Mouse (Mus musculus) limb, embryonic 13.5 days (tissue): ENCODE data around the gene Rffl. TPM values are rescaled to one million over a fixed set of nuclear protein-coding genes. Genes with fewer than 3 reads are reported as not detected.

Source experiments
- ATAC-seq: fragments of 200-750 bp; cut with Nextera tagmentation; 2 replicates; pipeline ENCODE4 v1.8.0; 2017; ENCODE audit warnings: low read depth, moderate number of reproducible peaks, moderate TSS enrichment; ENCODE audit not compliant: low FRiP score
- H3K27ac ChIP-seq: fragments of 300-500 bp; sonication (generic); 2 replicates; pipeline ENCODE4 v1.5.1; 2015; ENCODE audit warnings: inconsistent platforms, mild to moderate bottlenecking, moderate library complexity
- H3K27me3 ChIP-seq: fragments of 300-500 bp; sonication (generic); 2 replicates; pipeline ENCODE4 v1.6.1; 2015; ENCODE audit warnings: mild to moderate bottlenecking, inconsistent platforms
- H3K36me3 ChIP-seq: fragments of 300-500 bp; sonication (generic); 2 replicates; pipeline ENCODE4 v1.6.1; 2015; ENCODE audit warnings: inconsistent platforms, mild to moderate bottlenecking, moderate library complexity
- H3K4me1 ChIP-seq: fragments of 300-500 bp; sonication (generic); 2 replicates; pipeline ENCODE4 v1.6.1; 2015; ENCODE audit warnings: inconsistent platforms
- H3K4me2 ChIP-seq: fragments of 300-500 bp; sonication (generic); replicated peaks from 2 replicates; pipeline ENCODE4 v1.6.1; 2015; ENCODE audit warnings: inconsistent platforms, mild to moderate bottlenecking, moderate library complexity
- H3K4me3 ChIP-seq: fragments of 300-500 bp; sonication (generic); 2 replicates; pipeline ENCODE4 v1.5.1; 2015; ENCODE audit warnings: moderate library complexity, mild to moderate bottlenecking, inconsistent platforms
- H3K9ac ChIP-seq: fragments of 300-500 bp; sonication (generic); 2 replicates; pipeline ENCODE4 v1.6.1; 2015; ENCODE audit warnings: mild to moderate bottlenecking, inconsistent platforms
- H3K9me3 ChIP-seq: fragments of 300-500 bp; sonication (generic); 2 replicates; pipeline ENCODE4 v1.6.1; 2016; ENCODE audit warnings: inconsistent platforms
- WGBS: fragments of 180-500 bp; shearing (Covaris S2); methylation state at CpG from one replicate; pipeline ENCODE4 v1.1.7; 2015; 5-methylcytosine and 5-hydroxymethylcytosine counted together
- polyA plus RNA-seq: library from polyadenylated mRNA; unstranded; fragments of >200 nt; fragmentation: Nextera tagmentation; extraction: Ambion mirVana; gene quantifications from 2 replicates; pipeline ENCODE4 v1.2.1, GENCODE M21; 2015

Gene Rffl
- polyA plus RNA-seq, 1 experiment from 2014 or later: 14.7 TPM

GRCm38 (mm10) chr11:82783453-82783852, 87.6 kb downstream of the Rffl start:
- Histone ChIP-seq H3K4me2 (no peak overlapping the region), H3K36me3 (peaks cover 52% of the 10 kb centered on the region), H3K27me3 (no peaks in the 10 kb centered on the region), H3K9ac (no peak overlapping the region), H3K9me3 (no peaks in the 10 kb centered on the region), H3K27ac (no peak overlapping the region), H3K4me3 (no peak overlapping the region), H3K4me1 (peaks cover 19% of the 10 kb centered on the region)
- 92% methylated on average over 11 of the region's 11 CpGs for WGBS
- ATAC-seq: no peak

GRCm38 (mm10) chr11:82782197-82782596, 88.8 kb downstream of the Rffl start:
- 48% methylated on average over 6 of the region's 6 CpGs for WGBS
- peak overlapping the region; percentile 95 for H3K9ac ChIP-seq
- H3K4me3 ChIP-seq: peak overlapping the region; percentile 87
- no peaks in the 10 kb centered on the region for H3K27me3 ChIP-seq
- ATAC-seq: no peak
- H3K9me3 ChIP-seq: no peaks in the 10 kb centered on the region
- peaks cover 40% of the 10 kb centered on the region for H3K36me3 ChIP-seq
- H3K4me2 ChIP-seq: peak overlapping the region; percentile 79
- peak overlapping the region; percentile 96; the same call in 1 of the 2 replicates for H3K27ac ChIP-seq
- peaks cover 19% of the 10 kb centered on the region for H3K4me1 ChIP-seq

GRCm38 (mm10) chr11:82780983-82781903, 89.8 kb downstream of the Rffl start, which contains the start of gene Lig3:
Gene Lig3 (plus strand): TSS chr11:82781108.
- peaks cover 31% of the 10 kb centered on the region for H3K36me3 ChIP-seq
- no peaks in the 10 kb centered on the region for H3K9me3 ChIP-seq
- peaks cover 19% of the 10 kb centered on the region for H3K4me1 ChIP-seq
- peak within 1 kb of the TSS; percentile 96 for H3K27ac ChIP-seq
- peak; percentile 95 for ATAC-seq
- H3K27me3 ChIP-seq: no peaks in the 10 kb centered on the region
- under 1% methylated on average over 81 of the region's 90 CpGs for WGBS
- peak within 1 kb of the TSS; percentile 87 for H3K4me3 ChIP-seq
- peak within 1 kb of the TSS; percentile 79 for H3K4me2 ChIP-seq
- H3K9ac ChIP-seq: peak within 1 kb of the TSS; percentile 95

DNA sequence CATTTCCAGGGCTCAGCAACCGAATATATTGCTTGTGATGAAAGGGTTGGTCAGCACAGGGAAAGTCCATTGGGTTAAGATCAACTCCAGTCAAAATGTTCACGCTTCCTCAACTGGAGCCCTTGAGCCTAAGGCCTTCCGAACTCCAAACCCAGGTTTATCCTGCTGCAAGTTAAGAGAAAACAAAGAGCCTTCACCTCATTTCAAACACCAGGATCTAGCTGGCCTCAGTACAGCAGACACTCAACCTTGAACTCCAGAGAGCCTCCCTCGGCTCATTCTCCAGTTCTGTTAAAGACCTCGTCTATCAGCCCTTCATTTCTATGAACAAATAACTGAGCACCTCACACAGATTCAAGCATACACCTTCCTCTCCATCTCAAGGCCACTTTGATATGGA, 90.9 kb downstream of the Rffl start:
- 57% methylated on average over 5 of the region's 5 CpGs for WGBS
- Histone ChIP-seq H3K9ac (peak overlapping the region; percentile 95), H3K4me2 (peak overlapping the region; percentile 79), H3K27me3 (no peaks in the 10 kb centered on the region), H3K4me1 (peaks cover 19% of the 10 kb centered on the region), H3K36me3 (peaks cover 20% of the 10 kb centered on the region), H3K9me3 (no peaks in the 10 kb centered on the region), H3K4me3 (peak overlapping the region; percentile 87), H3K27ac (no peak overlapping the region)
- ATAC-seq: no peak

DNA sequence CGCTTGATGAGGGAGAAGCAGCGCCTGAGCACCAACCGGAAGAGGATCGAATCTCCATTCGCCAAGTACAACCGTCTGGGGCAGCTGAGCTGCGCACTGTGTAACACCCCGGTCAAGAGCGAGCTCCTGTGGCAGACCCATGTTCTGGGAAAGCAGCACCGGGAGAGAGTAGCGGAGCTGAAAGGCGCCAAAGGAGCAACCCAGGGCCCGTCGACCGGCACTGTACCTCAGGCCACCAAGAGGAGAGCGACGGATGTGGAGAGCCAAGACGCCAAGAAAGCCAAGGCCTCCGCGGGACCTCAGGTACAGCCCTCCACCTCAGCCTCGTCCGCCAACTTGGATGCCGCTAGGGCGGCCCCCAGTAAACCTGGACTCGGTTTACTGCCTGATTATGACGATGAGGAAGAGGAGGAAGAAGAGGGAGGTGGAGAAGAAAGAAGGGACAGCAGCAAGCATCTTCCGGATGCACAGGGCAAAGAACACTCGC, 106.5 kb downstream of the Rffl start:
- no peaks in the 10 kb centered on the region for H3K27me3 ChIP-seq
- H3K4me1 ChIP-seq: peaks cover 19% of the 10 kb centered on the region
- WGBS: under 1% methylated on average over 28 of the region's 28 CpGs
- peak overlapping the region; percentile 95 for H3K4me2 ChIP-seq
- peaks cover 12% of the 10 kb centered on the region for H3K36me3 ChIP-seq
- H3K9me3 ChIP-seq: no peaks in the 10 kb centered on the region
- peak overlapping the region; percentile 92 for H3K27ac ChIP-seq
- peak overlapping the region; percentile 97 for H3K4me3 ChIP-seq
- peak; percentile 79; the same call in 1 of the 2 replicates for ATAC-seq
- H3K9ac ChIP-seq: peak overlapping the region; percentile 93

- WGBS: under 1% methylated on average over 44 of the region's 44 CpGs
- Histone ChIP-seq H3K27me3 (no peaks in the 10 kb centered on the region), H3K4me2 (peak within 1 kb of the TSS; percentile 95), H3K4me3 (peak within 1 kb of the TSS; percentile 97), H3K27ac (peak within 1 kb of the TSS; percentile 92), H3K9ac (peak within 1 kb of the TSS; percentile 93), H3K36me3 (peaks cover 8% of the 10 kb centered on the region), H3K4me1 (peaks cover 19% of the 10 kb centered on the region), H3K9me3 (no peaks in the 10 kb centered on the region)
- peak; percentile 99 for ATAC-seq
Measured at GRCm38 (mm10) chr11:82763742-82764437, 107.1 kb downstream of the Rffl start, which contains the start of the genes Cct6b and Zfp830. Gene Cct6b (minus strand): TSS chr11:82764321. Gene Zfp830 (plus strand): TSS chr11:82764345.

GRCm38 (mm10) chr11:82763261-82763660, 107.7 kb downstream of the Rffl start:
- H3K4me3 ChIP-seq: peak overlapping the region; percentile 97
- no peak for ATAC-seq
- no peaks in the 10 kb centered on the region for H3K9me3 ChIP-seq
- peaks cover 2% of the 10 kb centered on the region; the same call in 1 of the 2 replicates for H3K36me3 ChIP-seq
- H3K4me1 ChIP-seq: peaks cover 19% of the 10 kb centered on the region
- H3K9ac ChIP-seq: peak overlapping the region; percentile 93
- H3K4me2 ChIP-seq: peak overlapping the region; percentile 95
- 4% methylated on average over 4 of the region's 4 CpGs for WGBS
- H3K27me3 ChIP-seq: no peaks in the 10 kb centered on the region
- peak overlapping the region; percentile 92; the same call in 1 of the 2 replicates for H3K27ac ChIP-seq

DNA sequence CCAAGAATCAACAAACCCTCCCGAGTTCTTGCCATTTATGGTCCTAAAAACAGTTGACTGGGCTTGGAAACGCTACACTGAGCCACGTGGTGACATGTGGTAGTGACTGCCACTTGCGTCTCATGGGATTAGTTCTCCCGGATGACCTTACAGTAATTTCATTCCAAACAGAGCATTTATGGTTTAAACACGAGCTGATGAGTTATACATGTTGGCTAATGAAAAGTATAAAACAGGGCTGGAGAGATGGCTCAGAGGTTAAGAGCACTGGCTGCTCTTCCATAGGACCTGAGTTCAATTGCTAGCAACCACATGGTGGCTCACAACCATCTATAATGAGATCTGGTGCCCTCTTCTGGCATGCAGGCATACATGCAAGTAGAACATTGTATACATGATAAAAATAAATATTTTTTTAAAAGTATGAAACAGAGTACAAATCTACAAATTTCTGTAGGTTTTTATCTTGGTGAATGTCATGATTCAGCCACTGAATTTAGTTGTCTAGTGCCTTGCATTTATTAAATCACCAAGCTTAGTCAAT, 108.7 kb downstream of the Rffl start:
- no peaks in the 10 kb centered on the region for H3K27me3 ChIP-seq
- no peak overlapping the region for H3K4me3 ChIP-seq
- no peak for ATAC-seq
- H3K4me2 ChIP-seq: no peak overlapping the region
- no peak overlapping the region for H3K27ac ChIP-seq
- no peak overlapping the region for H3K9ac ChIP-seq
- 0 out of 2 replicates have a peak, but pooled peaks cover 2% of the 10 kb centered on the region for H3K36me3 ChIP-seq
- 86% methylated on average over 6 of the region's 6 CpGs for WGBS
- H3K4me1 ChIP-seq: peaks cover 19% of the 10 kb centered on the region
- H3K9me3 ChIP-seq: no peaks in the 10 kb centered on the region

DNA sequence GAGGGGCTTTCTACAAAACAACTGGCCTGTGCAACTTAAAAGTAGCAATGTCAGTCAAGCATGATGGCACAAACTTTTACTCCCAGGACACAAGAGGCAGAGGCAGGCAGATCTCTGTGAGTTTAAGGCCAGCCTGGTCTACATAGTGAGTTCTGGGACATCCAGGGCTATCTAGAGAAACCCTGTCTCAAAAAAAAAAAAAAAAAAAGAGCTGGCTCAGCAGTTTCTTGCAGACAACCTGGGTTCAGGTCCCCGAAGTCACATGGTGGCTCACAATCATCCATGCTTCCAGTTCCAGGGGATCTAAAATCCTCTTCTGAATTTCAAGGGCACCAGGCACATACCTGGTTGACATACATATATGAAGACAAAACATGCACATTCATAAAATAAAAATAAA, 115.1 kb downstream of the Rffl start:
- Histone ChIP-seq H3K36me3 (no peaks in the 10 kb centered on the region), H3K4me3 (no peak overlapping the region), H3K9me3 (no peaks in the 10 kb centered on the region), H3K4me1 (no peaks in the 10 kb centered on the region), H3K27me3 (no peaks in the 10 kb centered on the region), H3K4me2 (no peak overlapping the region), H3K9ac (no peak overlapping the region), H3K27ac (no peak overlapping the region)
- ATAC-seq: no peak
- 86% methylated on average over 1 of the region's 1 CpGs for WGBS
